Mouse (Mus musculus): ENCODE results near the gene Rasa3. TPM values are rescaled to one million over a fixed set of nuclear protein-coding genes. Genes with fewer than 3 reads are reported as not detected.
A peak's percentile ranks its signal among the peaks of the same experiment; 100 is the strongest.

Rasa3 gene
- total RNA-seq, 2 experiments from 2014 or later, result 41.5 to 43.1 TPM

DNA sequence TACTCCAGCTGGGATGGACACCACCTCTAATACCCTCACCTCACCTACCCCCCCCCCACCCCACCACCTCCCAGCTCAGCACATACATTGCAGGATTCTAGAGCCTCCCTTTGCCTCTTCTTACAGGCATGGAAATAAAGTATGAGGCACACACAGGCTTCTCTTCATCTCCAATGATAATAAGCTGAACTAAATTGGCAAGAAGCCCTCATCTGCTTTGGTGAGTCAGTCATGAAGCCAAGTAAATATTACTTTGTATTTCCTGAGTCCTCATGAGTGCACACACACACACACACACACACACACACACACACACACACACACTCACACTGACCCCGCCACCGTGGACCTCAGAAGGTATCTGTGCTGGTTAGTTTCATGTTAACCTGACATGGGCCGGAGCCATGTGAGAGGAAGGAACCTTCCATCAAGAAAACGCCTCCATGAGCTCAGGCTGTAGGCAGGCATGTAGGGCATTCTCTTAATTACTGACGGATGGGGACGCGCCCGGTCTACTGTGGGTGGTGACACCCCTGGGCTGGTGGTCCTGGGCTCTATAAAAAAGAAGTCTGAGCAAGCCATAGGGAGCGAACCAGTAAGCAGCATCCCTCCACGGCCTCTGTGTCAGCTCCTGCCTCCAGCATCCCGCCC, 26.7 kb downstream of the Rasa3 start:
- no peak for DNase-seq (ENCODE audit: low spot score in 2 of 2)

DNA sequence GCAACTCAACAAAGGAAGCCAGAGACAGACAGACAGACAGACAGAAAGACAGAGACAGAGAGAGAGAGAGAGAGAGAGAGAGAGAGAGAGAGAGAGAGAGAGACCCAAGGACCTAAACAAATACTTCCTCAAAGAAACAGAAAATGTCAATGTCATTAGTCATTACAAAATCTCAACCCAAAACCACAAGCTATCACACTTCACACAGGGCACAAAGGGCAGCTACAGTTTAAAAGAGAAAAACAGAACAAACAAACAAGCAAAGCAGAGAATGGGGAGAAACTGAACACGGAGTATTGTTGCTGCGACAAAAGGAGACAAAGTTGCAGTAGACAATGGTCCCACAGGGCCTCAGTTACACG, 28.3 kb downstream of the Rasa3 start:
- no peak for DNase-seq (ENCODE audit: low spot score in 2 of 2)

DNA sequence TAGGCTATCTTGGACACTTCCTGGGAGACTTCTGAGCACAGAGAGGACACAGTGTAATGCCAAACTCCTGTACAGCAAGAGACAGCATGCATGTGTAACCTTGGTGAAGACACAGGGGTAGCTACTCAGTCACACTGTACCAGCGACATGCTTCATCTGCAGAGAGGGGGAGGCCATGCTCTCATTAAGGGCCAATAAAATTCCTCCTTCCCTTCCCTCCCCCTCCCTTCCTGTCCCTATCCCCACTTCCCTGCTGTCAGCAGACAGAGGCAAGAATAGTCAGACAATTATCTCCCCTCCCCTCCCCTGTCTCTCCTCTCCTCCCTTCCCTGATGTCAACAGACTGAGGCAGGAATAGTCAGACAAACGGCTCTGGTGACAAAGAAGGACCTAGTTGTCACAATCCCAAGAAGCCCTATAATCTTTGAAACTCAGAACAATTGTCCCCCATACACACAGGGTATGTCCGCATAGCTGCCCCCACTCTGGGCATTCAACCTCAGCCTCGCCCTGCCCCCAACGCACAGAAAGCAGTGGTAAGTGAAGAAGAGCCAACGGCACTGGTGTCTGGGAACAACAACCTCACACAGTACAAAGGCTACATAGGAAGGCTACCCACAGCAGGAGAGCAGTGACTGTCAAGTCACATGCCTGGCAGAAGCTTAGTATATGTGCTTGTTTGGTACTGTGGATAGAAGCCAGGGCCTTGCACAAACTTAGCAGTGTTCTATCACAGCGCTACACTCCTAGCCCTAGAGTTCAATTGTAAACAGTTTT, 28.8 kb downstream of the Rasa3 start:
- no peak for DNase-seq (ENCODE audit: low spot score in 2 of 2)

DNA sequence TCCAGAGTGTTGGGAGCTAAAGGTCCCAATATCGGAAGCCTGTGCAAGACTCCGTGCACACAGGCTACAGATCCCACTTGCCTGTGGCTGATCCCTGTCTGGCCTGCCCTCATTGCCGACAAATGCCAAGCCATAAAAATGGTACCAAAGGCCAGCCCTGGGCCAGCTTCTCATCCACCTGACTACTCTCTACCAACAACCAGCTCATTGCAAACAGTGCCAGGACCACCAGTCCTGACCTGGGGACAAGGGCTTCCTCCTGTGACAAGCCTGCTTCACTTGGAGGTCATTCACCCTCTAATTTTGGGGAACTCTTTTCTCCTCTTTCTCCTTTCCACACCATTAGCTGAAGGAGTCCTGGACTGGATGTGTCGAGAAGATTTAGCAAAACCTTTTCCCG, 29.8 kb downstream of the Rasa3 start:
- DNase-seq (ENCODE audit: low spot score in 2 of 2), result no peak

DNA sequence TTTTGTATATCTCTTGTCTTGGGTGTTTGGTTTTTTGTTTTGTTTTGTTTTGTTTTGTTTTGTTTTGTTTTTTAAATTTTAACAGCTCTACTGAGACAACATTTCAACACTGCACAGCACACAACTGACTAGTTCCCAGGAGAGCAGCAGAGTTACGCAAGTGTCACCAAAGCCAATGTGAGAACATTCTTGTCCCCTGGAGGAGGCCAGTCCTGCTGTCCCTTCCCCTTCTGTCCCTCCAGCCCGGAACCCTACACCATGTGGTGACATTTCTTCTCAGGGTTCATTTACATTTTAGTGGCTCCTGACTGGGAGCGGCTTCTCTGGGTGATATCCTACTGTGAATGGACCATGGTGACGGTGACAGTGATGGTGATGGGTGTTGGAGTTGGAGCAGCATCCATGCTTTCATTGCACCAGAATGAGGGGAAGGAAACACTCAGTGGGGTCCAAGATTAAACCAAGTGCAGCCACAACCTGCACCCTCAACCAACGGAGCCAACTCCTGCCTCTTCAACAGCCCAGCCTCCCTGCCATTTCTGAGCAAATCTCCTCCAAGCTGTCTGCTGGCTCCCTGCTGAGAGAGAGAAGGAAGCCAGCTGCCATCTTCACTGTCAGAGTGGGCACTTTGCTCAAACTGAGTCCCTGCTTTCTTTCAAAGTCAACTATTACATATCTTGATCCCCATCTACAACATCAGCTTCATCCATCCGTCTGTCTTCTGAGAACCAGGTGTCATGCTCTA, 32.3 kb downstream of the Rasa3 start:
- DNase-seq (ENCODE audit: low spot score in 2 of 2), result no peak

DNA sequence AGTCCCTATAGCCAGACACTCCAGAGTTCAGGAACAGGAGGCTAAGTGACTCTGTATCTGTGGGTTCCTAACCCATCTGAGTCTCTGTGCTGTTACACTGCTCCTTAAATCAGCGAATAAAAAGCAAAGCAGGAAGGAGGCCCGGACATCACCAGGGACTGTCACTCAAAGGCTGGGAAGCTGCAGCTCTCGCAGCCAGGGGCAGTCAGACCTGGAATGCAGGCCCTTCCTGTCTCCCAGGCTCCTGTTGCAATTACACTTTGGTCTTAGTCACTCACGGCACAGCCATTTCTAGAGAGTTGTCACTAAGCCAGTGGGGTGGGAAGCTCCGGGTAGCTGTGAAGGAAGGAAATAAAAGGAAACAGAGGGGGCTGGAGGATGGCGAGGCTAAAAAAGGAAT, 33.2 kb downstream of the Rasa3 start:
- DNase-seq (ENCODE audit: low spot score in 2 of 2), result no peak

DNA sequence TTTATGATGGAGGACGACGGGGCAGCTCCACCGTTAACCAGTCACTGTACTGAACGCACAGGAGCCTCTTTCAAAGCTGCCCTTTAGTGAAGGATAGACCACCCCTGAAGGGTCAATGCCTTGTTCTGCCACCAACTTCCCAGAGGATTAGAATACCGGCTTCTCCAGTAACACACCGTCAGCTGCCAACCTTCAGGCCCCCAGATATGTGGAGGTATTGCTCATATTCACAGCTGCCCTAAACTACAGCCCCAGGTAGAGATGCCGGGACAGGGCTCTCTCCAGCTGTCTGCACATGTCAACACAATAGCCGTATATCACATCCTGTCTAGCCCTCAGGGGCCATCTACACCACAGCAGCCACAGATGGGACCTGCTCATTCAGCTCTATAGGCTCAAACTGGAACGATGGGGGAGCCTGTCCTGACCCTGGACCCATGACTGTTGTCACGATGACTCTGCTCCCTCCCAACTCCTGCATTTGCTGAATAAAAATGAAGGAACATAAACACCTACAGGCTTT, 34.7 kb downstream of the Rasa3 start:
- DNase-seq (ENCODE audit: low spot score in 2 of 2), result no peak

DNA sequence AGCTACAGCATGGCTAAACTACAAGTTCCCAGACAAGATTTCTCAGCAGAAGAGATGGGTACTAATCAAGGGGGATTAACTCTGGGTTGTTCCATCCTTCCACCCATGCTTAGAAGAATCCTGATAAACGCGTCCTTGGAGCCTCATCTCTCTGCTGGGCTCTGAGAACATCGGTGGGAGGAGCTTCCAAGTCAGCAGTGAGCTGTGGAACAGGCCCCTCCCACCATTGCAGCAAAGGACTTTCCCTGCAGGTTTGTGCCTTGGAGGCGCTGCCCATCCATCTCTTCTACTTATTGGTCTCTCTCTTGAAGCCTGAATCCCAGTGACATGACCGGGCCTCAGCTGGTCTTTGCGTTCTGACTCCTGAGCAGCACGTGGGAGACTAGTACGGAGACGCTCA, 36.2 kb downstream of the Rasa3 start:
- DNase-seq (ENCODE audit: low spot score in 2 of 2), result no peak

DNA sequence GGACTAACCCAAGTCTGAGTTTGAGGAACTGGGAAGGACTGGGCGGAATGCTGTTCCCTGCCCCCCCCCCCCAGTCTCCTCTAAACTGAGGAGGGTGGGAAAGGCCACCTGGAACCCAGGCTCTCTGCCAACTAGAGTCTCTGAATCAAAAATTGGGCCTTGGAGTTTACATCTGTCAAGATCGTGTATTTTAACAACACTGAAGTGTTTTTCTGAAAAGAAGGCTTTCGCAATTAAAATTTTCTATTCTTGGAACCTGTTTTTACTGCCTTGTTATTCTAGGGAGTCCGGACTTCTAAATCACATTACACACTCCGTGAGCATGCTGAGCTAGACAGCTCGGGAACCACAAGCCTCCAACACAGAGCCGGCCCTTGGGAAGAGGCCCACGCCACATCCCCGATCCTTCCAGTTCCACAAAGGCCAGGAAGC, 36.9 kb downstream of the Rasa3 start:
- no peak for DNase-seq (ENCODE audit: low spot score in 2 of 2)

DNA sequence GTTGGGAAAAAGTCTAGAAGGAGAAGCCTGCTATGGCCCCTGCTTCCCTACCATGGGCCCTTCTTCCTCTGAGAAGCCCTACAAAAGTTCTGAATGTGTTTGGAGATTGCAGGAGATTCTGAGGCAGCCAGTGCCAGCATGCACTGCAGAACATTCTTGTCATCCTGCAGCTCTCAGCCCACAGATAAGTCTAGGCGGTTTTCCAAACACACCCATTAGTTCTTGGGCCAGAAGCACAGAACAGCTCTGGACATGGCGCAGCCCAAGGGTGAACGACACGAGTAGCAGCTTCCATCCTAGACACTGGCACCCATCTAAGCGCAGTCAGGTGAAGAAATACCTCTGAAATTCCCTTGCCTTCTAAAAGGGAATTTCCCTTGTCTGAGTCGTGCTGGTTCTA, 44.3 kb downstream of the Rasa3 start:
- DNase-seq (ENCODE audit: low spot score in 2 of 2), result no peak

DNA sequence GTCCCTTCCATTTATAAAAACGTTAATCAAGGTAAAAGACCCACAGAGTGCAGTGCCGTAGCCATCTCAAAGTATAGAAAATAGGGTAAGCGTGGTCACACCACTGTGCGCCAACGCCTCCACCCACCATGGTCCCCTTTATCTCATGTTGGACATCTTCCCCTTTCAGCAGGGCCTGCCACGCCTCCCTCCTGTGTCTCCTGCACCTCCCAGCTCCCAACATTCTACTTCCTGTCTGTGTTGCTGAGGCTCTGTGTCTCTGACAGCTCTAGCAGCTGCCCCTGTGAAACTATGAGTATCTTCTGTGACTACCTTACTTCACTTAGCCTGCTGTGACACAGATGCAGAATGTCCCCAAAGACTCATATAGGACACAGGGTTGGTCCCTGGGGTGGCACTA, 45.1 kb downstream of the Rasa3 start:
- no peak for DNase-seq (ENCODE audit: low spot score in 2 of 2)

DNA sequence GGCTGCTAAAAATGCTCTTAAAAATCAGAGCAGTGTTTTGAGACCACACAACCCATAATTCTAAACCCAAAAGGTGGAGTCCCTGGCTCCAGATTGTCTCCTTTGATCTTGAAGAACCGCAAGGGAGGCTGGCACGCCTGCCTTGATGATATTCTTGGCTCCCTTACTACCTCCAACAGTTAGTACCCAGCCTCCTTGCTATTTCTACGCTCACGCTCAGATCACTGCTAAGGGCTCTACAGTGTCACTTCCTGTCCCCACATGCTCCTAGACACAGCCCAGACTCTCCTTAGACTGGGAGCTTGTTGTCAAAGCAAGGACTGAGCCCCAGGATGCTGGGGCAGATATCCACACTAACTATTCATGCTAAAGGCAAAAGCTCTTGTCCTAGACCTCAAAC, 46.6 kb downstream of the Rasa3 start:
- DNase-seq (ENCODE audit: low spot score in 2 of 2), result no peak

DNA sequence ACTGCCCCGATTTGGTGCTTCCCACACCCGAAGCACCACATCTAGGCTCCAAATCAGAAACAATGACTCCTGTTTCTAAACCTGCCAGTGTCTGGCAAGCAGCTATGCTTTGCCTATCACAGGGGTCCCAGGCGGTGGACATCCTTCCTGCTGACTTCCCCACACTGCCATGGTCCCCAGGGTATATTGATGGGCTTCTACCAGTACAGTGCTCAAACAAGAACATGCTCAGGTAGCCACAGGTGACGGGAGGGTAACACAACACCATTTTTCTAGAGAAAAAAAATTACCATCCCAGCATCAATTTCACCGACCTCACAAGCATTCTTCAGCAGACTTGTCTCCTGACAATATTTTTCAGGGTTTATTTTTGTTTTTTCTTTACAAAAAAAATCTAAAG, 47.2 kb downstream of the Rasa3 start:
- no peak for DNase-seq (ENCODE audit: low spot score in 2 of 2)

DNA sequence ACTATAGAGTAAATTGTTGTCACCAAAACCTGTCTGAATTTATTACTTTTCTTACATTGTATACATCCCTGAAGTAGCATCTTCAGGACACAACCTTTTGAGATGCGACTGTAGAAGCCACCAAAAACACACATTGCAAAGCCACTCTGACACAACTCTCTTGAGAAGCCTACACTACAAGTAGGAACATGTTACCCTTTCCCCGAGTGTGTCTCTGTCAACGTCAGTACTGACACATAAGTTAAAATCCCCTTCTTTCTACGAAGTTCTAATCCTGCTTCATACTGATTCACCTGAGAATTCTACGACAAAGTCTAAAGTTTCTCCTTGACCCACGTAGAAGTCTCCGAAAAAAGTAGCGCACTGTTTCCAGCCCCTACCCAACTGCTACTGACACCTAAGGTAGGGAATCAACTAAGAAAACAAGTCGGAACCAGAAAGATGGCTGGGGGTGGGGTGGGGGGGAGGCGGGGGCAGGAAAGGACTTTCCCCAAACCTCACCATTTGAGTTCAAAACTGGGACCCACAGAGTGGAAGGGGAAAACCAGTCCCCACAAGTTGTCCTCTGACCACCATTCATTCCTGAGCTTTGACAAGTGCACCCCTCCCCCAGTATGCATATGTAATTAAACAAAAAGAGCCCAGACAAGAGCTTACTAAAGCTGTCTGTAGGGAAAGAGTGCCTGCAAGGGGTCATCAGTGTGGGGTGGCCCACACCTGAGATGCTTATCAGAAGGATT, 47.9 kb downstream of the Rasa3 start:
- DNase-seq (ENCODE audit: low spot score in 2 of 2), result no peak

DNA sequence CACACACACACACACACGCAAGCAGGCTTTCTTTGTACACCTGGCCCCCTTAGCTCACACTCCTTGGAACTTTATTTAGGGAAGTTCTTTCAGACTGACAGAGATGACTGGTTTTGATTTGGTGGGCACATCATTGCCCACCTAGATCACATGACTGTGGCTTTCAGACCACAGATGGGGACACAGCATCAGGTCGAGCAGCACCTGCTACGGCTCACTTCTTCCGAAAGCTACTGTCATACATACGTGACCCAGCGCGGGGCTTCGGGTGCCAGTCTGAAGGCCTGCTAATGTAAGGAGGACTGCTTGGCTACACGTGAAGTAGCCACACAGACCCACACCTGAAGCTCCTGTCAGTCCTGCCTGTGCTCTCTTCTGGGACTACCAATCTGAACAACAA, 49.3 kb downstream of the Rasa3 start:
- no peak for DNase-seq (ENCODE audit: low spot score in 2 of 2)

DNA sequence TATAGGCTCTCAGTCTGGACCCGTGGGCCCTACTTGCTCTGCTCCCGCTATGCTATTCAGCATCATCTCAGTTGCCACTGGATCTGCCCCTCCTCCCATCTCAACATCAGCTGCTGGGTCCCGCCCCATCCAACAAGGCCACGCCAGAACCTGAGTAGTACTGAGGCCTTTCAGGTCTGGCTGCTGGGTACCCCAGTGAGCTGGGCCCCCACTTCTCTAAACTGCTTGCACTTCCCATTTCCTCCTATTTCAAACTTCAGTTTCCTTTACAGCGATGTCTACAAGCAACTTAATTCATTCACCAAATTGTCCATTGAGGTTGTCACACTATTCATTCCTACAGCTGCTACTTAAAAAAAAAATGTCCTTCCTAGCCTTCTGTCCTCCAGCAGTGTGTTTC, 49.8 kb downstream of the Rasa3 start:
- DNase-seq (ENCODE audit: low spot score in 2 of 2), result no peak

DNA sequence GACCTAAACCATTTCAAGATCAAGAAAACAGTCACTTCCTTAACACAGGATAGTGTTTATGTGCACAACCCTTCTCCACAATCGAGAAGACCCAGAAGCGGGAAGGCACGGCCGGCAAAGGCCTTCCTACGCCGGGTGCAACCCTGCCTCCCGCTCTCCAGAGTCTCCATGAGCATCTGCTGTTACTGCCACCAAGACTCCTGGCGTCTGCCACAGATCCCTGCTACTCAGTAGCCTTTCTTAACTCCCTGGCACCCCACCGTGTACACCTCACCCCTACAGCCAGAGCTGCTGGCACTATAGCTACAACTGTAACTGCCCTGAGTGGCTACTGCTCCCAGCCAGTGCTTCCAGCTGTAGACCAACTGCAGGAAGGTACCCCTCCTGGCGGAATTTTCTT, 51.3 kb downstream of the Rasa3 start:
- DNase-seq (ENCODE audit: low spot score in 2 of 2), result no peak

DNA sequence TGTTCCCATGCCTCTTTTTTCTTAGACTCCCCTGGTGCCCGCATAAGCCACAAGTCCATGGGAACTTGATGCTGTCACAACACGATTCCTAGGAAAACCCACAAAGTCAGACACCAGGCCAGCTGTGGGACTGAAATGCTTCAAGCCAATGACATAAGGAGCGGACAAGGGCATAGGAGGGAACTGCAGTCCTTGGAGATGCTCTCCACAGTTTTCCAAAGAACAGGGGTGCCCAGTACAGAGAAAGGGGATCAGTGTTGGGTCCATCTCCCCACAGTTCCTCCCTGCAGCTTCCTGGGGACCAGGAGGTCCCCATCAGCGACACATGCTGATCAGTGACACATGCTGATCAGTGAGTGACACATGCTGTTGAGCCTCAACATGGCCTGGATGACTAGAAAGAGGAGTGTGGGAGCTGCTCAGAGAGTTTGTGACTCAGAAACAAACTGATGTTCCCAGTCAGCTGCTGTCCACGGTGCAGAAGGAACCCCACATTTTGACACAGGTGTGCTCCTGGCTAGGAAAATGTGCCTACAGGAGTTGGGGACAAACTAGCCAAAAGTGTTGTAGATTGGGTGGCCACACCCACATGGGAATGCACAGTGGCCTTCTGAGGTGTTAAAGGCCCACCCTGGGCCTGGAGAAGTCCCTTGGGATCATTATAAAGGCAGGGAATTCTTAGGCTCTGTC, 52.0 kb downstream of the Rasa3 start:
- no peak for DNase-seq (ENCODE audit: low spot score in 2 of 2)

DNA sequence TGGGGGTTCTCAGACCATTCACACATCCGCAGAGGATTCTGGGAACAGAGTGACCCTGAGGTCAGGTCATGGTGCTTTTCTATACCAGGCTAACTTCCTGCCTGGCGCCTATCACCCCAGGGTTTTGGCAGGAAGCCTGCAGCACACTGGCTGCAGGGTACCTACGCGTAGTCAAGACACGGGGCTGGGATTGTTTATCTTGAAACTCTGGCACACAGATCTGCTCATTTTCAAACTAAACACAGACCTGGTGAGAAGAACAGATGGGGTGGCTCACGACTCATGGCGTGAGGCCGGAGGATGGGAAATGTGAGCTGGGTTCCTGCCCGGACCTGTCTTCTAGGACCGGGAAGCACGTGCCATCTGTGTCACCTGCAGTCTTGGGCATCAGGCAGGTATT, 52.5 kb downstream of the Rasa3 start:
- no peak for DNase-seq (ENCODE audit: low spot score in 2 of 2)

DNA sequence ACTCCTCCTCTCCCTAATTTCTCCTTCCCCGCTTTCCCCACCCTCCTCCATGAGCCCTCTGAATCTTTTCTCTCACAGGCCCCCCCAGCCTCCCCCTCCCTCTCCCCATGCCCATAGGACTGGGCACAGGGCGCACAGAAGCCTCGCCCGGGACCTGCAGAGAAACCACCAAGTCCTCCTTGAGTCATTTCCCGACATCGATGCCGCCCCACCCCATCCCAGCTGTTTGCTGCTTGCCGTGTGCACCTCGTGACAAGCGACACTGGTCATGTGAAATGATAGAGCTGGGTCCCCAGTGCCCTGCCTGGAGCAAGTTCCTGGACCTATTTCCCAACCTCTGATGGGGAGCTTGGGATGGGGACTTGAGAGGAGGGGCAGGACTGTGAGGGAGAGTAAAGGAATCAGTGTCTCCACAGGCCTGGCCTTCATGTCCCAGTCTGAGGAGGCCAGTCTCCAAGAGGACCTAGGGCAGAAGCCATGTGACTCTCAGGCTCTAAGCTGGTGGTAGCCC, 53.4 kb downstream of the Rasa3 start:
- DNase-seq (ENCODE audit: low spot score in 2 of 2), result peak in 1 of 2 experiments; percentile 55

Measured in gastrocnemius, postnatal 4 days (tissue).